Mouse (Mus musculus) lung, postnatal 10 days (tissue): Measurements from ENCODE around the gene Pdap1.
"Not testable (repeated sequence)": the region's sequence is repeated elsewhere in the genome, so short reads cannot be mapped to it uniquely, and the experiment has no call there.

Experiments
- DNase-seq: peaks from one replicate; pipeline ENCODE4 v3.0.0; 2021

Pdap1 gene

DNA sequence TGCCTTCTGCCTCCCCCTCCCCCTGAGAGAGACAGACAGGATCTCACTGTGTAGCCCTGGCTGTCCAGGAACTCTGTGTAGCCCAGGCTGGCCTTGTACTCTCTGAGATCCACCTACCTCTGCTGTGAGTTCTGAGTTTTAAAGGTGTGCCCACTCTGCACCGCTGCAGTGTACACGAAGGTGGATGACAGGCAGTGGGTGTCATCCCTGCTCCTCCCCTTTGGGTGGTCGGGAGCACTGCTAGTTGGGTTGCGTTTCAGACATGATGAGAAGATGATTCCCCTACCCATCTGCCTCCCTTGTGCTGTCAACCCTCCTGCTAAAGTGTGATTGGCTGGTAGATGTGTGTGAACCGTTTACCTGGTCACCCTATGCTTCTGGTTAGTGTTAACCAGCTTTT, 21.6 kb downstream of the Pdap1 start:
- no peak for DNase-seq

DNA sequence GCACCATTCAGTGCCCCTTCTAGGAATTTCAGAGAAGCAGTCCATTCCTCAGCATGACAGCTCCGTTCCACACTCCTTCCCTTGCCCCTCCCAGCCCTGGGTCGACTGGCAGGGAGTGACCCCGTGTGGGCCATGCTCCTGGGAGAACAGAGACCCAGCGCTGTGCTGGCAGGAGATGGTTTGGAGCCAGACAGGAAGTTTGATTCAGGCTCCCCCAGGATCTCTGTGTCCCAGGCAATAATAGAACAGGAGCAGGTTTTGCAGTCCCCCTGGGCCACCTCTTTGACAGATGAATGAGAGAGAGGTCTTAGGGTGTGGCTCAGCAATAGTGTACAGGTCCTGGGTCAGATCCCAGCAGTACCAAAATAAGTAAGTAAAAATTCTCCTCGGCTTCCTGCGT, 22.0 kb downstream of the Pdap1 start:
- peak; percentile 48 for DNase-seq

- DNase-seq, result peak; percentile 91
Observed at GRCm38 (mm10) chr5:145116916-145117315, 23.1 kb downstream of the Pdap1 start.

GRCm38 (mm10) chr5:145116316-145116715, 23.7 kb downstream of the Pdap1 start:
- DNase-seq, result peak; percentile 90

- no peak for DNase-seq
Observed at GRCm38 (mm10) chr5:145115736-145116135, 24.3 kb downstream of the Pdap1 start.

DNA sequence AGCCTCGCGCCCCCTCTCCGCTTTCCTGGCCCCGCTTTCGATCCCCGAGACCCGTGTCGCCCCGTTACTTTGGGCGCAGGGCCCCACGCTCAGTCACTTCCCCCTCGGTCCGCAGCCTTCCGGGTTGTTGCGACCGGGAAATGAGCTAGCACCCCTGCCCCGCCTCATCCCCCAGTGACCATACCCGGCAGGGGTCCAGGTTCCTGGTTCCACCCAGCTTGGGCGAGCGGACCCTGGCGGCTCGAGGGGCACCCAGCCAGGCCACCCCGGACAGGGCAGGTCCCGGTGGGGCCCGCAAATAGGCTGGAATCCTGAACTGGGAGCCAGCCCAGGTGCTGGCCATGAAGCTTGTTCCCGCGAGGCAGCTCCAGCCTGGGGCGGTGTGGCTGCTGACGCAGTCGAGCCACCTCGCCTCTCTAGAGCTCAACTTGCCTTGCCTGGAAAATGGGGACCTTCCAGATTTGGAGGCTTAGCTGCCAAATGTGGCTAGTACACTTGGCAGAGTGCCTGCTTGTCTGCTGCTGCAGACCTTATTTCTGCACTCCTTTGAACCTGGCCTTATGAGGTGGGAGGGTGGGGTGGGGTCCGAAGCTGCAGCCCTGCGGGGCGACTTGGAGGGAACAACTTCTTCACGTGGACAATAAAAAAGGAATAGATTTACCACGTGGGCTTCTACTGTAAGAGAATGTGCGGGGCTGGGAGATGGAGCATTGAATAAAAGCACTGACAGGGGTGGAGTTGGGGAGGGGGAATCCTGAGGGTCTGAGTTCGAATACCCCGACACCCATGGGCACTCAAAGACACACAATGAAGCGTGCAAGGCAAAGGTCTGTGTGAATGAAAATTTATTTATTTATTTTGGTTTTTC, 25.2 kb downstream of the Pdap1 start:
- peak; percentile 81 for DNase-seq

DNA sequence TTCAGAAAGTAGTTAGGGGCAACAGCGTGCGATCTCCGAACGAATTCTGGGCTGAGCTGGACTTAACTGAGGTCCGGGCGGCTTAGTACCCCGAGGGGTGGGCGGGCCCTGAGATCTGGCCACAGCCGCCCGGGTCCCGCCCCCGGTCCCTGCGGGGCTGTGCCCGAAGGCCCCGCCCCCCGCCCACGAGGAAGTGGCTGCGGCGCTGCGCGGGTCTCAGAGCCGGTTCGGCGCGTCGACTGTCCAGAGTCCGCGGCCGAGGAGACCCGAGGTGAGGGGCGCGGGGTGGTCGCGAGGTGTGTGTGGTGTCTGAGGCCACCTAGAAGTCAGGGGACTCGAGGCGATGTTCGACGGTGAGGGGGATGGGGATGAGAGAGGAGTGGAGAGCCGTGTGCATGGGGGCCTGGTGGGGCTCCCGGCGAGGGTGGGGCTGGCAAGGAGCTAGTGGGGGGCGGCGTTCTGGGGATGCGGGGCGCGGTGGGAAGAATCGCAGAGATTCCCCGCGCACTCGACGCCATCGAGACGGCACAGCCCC, 25.9 kb downstream of the Pdap1 start, which contains the start of gene Arpc1b:
TSS of gene Arpc1b (plus strand) at position 145 of the 535 bp plus-strand sequence.
- DNase-seq, result peak; percentile 85

- DNase-seq, result no peak
Observed at GRCm38 (mm10) chr5:145113416-145113815, 26.6 kb downstream of the Pdap1 start.

DNA sequence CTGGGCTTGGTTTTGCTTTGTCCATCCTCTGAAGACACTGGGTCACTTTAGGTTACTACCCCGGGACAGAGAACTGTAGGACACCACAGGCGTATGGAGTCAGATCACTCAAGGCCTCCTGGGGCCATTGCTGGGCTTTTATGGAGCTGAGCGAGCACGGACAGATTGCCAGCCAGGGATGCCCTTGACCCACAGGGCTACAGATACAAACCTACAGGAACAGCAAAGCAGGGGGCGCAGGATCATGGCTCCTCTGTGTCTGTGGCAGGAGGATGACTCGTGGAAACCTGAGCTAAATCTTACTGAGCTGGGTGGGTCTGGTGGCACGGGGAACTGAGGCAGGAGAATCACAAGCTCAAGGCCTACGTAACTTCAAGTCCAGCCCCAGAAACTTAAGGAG, 27.5 kb downstream of the Pdap1 start:
- DNase-seq, result no peak

DNA sequence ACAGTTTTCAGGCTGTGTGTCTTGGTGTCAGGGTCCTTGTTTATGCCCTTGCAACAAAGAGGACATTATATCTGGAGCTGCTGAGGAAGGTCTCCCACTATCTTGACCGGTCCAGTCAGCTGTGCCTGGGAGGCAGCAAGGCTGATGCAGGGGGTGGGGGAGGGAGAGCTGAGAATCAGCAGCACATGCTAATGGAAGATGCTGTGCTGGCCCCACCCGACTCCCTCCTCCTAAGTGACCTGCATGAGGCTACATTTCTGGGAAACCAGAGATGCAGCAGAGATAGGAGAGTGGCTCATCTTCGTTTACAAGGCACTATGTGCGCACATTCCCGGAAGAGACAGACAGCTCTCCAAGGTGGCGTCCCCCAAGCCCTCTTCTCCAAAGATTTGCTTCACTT, 29.6 kb downstream of the Pdap1 start:
- DNase-seq, result no peak

- no peak for DNase-seq
Observed at GRCm38 (mm10) chr5:145105694-145106275, 34.3 kb downstream of the Pdap1 start.

- DNase-seq, result no peak
Observed at GRCm38 (mm10) chr5:145104328-145104727, 35.7 kb downstream of the Pdap1 start.

- DNase-seq, result no peak
Observed at GRCm38 (mm10) chr5:145102706-145103105, 37.3 kb downstream of the Pdap1 start.

GRCm38 (mm10) chr5:145101451-145101850, 38.6 kb downstream of the Pdap1 start:
- DNase-seq, result not testable (repeated sequence)

DNA sequence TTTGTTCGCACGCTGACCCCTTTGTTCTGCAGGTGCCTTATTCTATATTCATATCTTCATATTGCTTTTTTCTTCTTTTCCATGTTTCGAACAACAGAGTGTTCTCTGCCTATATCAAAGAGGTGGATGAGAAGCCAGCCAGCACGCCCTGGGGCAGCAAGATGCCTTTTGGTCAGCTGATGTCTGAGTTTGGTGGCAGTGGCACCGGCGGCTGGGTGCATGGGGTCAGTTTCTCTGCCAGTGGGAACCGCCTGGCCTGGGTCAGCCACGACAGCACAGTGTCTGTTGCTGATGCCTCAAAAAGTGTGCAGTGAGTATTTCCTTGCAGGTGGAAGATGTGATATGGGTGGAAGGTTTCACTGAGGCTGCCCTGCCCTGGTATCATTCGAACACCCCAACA, 39.1 kb downstream of the Pdap1 start:
- DNase-seq, result no peak

- DNase-seq, result no peak
Observed at GRCm38 (mm10) chr5:145098340-145098821, 41.7 kb downstream of the Pdap1 start.

DNA sequence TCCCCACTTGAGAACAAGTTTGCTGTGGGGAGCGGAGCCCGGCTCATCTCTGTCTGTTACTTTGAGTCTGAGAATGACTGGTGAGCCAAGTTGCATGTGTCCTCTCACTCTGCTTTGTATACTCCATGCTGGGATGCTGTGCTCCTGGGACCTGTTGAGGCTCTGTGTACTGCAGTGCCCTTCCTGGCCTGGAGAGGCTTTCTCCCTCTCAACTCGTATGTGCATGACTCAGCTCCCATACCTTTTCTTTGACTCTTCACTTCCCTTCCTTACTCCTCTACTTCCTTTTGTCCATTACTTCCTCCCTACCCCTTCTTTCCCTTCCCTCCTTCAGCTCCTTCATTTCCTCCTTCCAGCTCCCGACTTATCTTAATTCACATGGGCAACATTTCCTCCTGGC, 43.8 kb downstream of the Pdap1 start:
- DNase-seq, result no peak

- DNase-seq, result no peak
Observed at GRCm38 (mm10) chr5:145089878-145090277, 50.2 kb downstream of the Pdap1 start.

DNA sequence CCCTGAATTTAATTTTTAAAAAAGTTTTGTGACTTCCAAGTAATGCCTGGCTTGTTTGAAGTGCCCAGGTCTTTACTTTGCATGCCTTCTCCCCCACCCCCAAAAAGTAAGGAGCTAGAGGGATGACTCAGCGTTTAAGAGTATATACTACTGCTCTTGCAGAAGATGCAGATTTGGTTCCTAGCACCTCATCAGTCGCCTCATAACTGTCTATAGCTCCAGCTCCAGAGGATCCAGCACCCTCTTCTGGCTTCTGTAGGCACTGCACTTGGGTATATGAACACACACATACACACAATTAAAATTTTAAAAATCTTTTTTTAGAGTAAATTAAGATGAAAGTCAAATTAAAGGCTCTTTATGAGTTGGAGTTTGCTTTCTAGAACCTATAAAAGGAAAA, 51.9 kb downstream of the Pdap1 start:
- no peak for DNase-seq

DNA sequence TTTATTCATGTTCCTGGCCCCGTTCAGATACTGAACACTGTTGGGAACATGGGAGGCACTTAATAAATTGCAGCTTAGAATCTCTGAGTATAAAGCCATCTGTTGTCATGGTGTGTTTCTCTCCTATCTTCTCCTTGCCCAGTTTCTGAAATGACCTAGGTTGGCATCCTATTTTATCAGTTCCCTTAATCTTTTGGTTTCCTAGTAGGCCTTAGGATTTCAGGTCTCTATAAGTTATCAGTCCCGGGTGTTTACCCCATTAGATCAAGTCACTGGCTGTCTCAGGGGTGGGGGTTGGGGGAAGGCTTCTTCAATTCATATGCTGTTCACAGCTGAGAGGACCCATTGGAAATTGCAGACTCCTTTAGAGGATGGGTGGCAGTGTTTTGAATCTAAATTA, 55.2 kb downstream of the Pdap1 start:
- DNase-seq, result no peak

DNA sequence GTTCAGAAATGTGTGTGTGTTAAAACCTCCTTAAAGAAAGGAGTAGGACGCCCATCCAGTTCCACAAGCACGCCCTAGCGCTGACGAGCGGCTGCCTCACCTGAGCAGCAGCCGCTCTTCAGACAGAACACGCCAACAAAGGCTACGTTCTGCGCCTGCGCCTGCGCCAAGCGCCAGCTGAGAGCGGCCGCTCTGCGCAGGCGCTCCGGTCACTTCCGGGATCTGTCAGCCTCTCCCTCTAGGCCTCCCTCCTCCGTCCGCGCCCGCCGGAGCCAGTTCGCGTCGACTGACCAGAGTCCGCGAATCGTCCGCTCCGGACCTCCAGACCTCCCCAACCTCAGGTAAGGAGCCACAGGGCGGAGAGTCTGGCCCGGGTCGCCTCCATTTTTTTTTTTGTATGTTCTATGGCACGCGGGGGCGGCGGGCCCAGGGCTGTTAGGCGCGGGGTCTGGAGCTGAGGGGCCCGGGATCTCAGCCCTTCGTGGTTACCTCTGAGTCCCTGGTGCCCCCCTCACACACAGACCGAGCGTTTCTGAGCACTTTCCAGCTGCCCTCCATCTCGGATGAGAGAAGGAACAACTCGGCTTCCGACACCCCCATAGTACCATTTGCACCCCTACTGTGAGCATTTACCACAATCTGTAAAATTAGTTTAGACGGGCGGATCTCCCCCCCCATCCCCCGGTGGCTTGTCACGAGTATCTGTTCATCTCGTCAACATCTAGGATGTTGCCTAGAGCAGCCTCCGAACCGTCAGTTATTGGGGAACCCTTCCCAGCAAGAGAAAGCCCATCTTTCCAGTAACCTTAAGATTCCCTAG, 56.2 kb downstream of the Pdap1 start, which contains the start of the genes Arpc1a and Kpna7:
TSS of gene Arpc1a (plus strand) at position 199 of the 820 bp plus-strand sequence.
TSS of gene Kpna7 (minus strand) at position 399 of the 820 bp plus-strand sequence.
- peak; percentile 96 for DNase-seq

DNA sequence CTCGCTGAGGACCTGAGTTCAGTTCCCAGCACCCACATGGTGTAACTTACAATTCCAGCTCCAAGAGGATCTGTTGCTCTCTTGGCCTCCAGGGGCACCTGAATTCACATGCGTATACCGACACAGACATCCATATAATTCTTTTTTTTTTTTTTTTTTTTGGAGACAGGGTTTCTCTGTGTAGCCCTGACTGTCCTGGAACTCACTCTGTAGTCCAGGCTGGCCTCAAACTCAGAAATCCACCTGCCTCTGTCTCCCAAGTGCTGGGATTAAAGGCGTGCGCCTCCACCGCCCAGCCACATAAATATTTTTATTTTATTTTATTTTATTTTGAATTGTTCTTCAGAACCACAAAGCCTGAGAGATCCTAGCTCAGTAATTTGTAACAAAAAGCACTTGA, 56.8 kb downstream of the Pdap1 start:
- DNase-seq, result not testable (repeated sequence)
